Mouse (Mus musculus) stomach, embryonic 15.5 days (tissue): ENCODE measurements around the gene Tmem163. TPM values are rescaled to one million over a fixed set of nuclear protein-coding genes. Genes with fewer than 3 reads are reported as not detected.

Experiments
- ATAC-seq: fragments of 200-750 bp; cut with Nextera tagmentation; 2 replicates; pipeline ENCODE4 v1.8.0; 2017; ENCODE audit warnings: low read depth, moderate number of reproducible peaks, moderate TSS enrichment; ENCODE audit not compliant: insufficient read depth, low FRiP score
- H3K27ac ChIP-seq: fragments of 300-500 bp; sonication (generic); 2 replicates; pipeline ENCODE4 v1.5.1; 2015; ENCODE audit warnings: mild to moderate bottlenecking, inconsistent platforms
- H3K27me3 ChIP-seq: fragments of 300-500 bp; sonication (generic); replicated peaks from 2 replicates; pipeline ENCODE4 v1.6.1; 2015; ENCODE audit warnings: inconsistent platforms
- H3K36me3 ChIP-seq: fragments of 300-500 bp; sonication (generic); 2 replicates; pipeline ENCODE4 v1.6.1; 2015; ENCODE audit warnings: inconsistent platforms
- H3K4me1 ChIP-seq: fragments of 300-500 bp; sonication (generic); 2 replicates; pipeline ENCODE4 v1.6.1; 2015; ENCODE audit warnings: inconsistent platforms
- H3K4me2 ChIP-seq: fragments of 300-500 bp; sonication (generic); 2 replicates; pipeline ENCODE4 v1.6.1; 2015; ENCODE audit warnings: mild to moderate bottlenecking, inconsistent platforms
- H3K4me3 ChIP-seq: fragments of 300-500 bp; sonication (generic); replicated peaks from 2 replicates; pipeline ENCODE4 v1.5.1; 2015; ENCODE audit warnings: inconsistent platforms
- H3K9ac ChIP-seq: fragments of 300-500 bp; sonication (generic); 2 replicates; pipeline ENCODE4 v1.6.1; 2015; ENCODE audit warnings: inconsistent platforms
- H3K9me3 ChIP-seq: fragments of 300-500 bp; sonication (generic); 2 replicates; pipeline ENCODE4 v1.6.1; 2016; ENCODE audit warnings: inconsistent platforms
- WGBS: fragments of 180-500 bp; shearing (Covaris S2); methylation state at CpG from one replicate; pipeline ENCODE4 v1.1.7; 2015; 5-methylcytosine and 5-hydroxymethylcytosine counted together
- polyA plus RNA-seq: library from polyadenylated mRNA; unstranded; fragments of >200 nt; fragmentation: Nextera tagmentation; extraction: Ambion mirVana; gene quantifications from 2 replicates; pipeline ENCODE4 v1.2.1, GENCODE M21; 2015

Gene Tmem163
- polyA plus RNA-seq, 1 experiment from 2014 or later: 0.63 TPM

DNA sequence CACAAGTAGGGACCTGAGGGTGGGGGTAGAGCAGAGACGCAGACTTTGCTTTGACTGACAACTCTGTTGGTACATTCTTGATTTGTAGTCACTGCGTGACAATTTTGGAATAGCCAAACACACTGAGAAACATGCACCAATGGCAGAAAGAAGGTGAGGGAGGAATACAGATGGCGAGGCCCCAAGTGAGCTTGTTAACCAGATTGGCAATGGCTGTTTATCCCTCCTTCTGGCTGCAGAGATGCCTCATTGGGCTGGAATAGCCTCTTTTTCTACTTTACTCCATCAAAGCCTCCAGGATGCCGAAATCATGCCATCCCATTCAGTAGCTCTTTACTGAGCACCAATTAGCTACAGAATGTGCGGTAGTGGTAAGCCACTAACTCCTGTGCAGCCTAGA, 203.6 kb downstream of the Tmem163 start:
- 91% methylated on average over 5 of the region's 5 CpGs for WGBS
- Histone ChIP-seq H3K4me1 (no peaks in the 10 kb centered on the region), H3K4me2 (no peak overlapping the region), H3K9me3 (no peaks in the 10 kb centered on the region), H3K36me3 (peaks cover 14% of the 10 kb centered on the region), H3K4me3 (no peak overlapping the region), H3K9ac (no peak overlapping the region), H3K27ac (no peak overlapping the region), H3K27me3 (no peaks in the 10 kb centered on the region)
- no peak for ATAC-seq

DNA sequence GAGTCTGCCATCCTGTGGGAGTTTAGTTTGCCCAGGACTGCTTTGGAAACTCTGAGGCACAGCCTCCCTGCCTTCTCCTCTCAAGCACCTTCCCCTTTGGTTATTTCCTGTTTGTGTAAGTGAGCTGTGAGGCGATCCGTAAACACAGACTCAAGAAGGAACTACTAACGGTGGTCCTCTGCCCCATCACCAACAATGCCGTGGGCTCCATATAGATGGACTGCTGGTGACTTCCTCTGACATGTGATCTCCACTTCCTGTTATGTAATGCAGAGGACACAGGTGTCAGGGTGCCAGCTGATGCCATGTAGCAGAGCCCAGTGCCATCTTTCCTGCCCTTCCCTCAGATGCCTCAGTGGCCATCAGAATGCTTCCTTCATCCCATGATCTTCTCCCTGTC, 209.2 kb downstream of the Tmem163 start:
- Histone ChIP-seq H3K27me3 (no peaks in the 10 kb centered on the region), H3K36me3 (peaks cover 7% of the 10 kb centered on the region), H3K4me2 (no peak overlapping the region), H3K4me3 (no peak overlapping the region), H3K9ac (no peak overlapping the region), H3K4me1 (no peaks in the 10 kb centered on the region), H3K27ac (no peak overlapping the region), H3K9me3 (no peaks in the 10 kb centered on the region)
- WGBS: 63% methylated on average over 4 of the region's 4 CpGs
- no peak for ATAC-seq

GRCm38 (mm10) chr1:127467238-127467637, 212.1 kb downstream of the Tmem163 start:
- 97% methylated on average over 5 of the region's 5 CpGs for WGBS
- Histone ChIP-seq H3K4me1 (no peaks in the 10 kb centered on the region), H3K27me3 (no peaks in the 10 kb centered on the region), H3K4me3 (no peak overlapping the region), H3K9ac (no peak overlapping the region), H3K9me3 (no peaks in the 10 kb centered on the region), H3K36me3 (peaks cover 7% of the 10 kb centered on the region), H3K27ac (no peak overlapping the region), H3K4me2 (no peak overlapping the region)
- ATAC-seq: no peak

GRCm38 (mm10) chr1:127465292-127465691, 214.1 kb downstream of the Tmem163 start:
- ATAC-seq: no peak
- 62% methylated on average over 6 of the region's 6 CpGs for WGBS
- Histone ChIP-seq H3K9me3 (no peaks in the 10 kb centered on the region), H3K4me2 (no peak overlapping the region), H3K4me3 (no peak overlapping the region), H3K36me3 (0 out of 2 replicates have a peak, but pooled peaks cover 6% of the 10 kb centered on the region), H3K4me1 (no peaks in the 10 kb centered on the region), H3K9ac (no peak overlapping the region), H3K27ac (no peak overlapping the region), H3K27me3 (no peaks in the 10 kb centered on the region)

DNA sequence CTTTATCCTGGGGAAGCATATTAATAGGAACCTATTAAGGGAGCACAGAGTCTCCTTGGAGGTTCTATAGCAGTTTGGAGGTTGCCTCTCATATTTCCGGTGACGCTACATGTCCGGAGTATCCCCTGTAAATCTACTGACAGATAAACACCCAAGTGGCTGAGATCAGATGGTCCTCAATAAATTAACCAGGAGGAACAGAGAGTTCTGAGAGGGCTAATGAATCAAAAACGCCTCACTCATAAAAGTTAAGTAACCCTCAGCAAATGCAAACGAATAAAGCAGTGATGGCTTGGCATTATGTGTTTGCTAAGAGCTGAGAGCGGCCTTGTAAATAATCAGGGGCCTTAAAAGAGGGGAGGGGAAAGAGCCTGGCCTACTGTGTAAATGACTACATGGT, 215.3 kb downstream of the Tmem163 start:
- no peak overlapping the region for H3K4me2 ChIP-seq
- H3K27ac ChIP-seq: no peak overlapping the region
- H3K27me3 ChIP-seq: no peaks in the 10 kb centered on the region
- no peaks in the 10 kb centered on the region for H3K9me3 ChIP-seq
- 0 out of 2 replicates have a peak, but pooled peaks cover 6% of the 10 kb centered on the region for H3K36me3 ChIP-seq
- WGBS: 68% methylated on average over 6 of the region's 6 CpGs
- no peak for ATAC-seq
- no peak overlapping the region for H3K9ac ChIP-seq
- H3K4me1 ChIP-seq: no peaks in the 10 kb centered on the region
- no peak overlapping the region for H3K4me3 ChIP-seq

DNA sequence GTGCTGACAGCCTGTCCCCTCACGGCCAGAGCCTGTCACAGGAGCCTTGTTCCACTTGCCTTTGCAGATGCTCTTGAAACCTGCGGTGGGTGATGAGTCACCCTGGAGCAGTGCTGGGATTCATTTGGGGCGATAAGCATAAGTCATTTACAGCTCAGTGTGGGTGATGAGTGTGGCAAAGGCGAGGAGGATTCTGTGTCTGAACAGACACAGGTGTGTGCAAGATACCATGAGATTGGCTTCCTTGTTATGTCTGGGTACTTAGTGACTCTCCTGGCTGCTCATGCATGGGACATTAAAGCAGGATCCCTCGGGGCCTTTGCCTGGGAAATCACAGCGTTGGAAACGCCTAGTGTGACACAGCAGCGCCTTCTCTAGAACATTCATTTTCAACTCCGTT, 218.3 kb downstream of the Tmem163 start:
- H3K27me3 ChIP-seq: no peaks in the 10 kb centered on the region
- H3K4me1 ChIP-seq: no peaks in the 10 kb centered on the region
- no peaks in the 10 kb centered on the region for H3K9me3 ChIP-seq
- ATAC-seq: no peak
- no peak overlapping the region for H3K4me3 ChIP-seq
- H3K27ac ChIP-seq: no peak overlapping the region
- H3K4me2 ChIP-seq: no peak overlapping the region
- 86% methylated on average over 9 of the region's 9 CpGs for WGBS
- 0 out of 2 replicates have a peak, but pooled peaks cover 6% of the 10 kb centered on the region for H3K36me3 ChIP-seq
- H3K9ac ChIP-seq: no peak overlapping the region

GRCm38 (mm10) chr1:127459576-127459975, 219.8 kb downstream of the Tmem163 start:
- Histone ChIP-seq H3K9me3 (no peaks in the 10 kb centered on the region), H3K36me3 (0 out of 2 replicates have a peak, but pooled peaks cover 6% of the 10 kb centered on the region), H3K4me3 (no peak overlapping the region), H3K27me3 (no peaks in the 10 kb centered on the region), H3K27ac (no peak overlapping the region), H3K9ac (no peak overlapping the region), H3K4me1 (no peaks in the 10 kb centered on the region), H3K4me2 (no peak overlapping the region)
- WGBS: 74% methylated on average over 7 of the region's 7 CpGs
- no peak for ATAC-seq

GRCm38 (mm10) chr1:127459015-127459451, 220.3 kb downstream of the Tmem163 start:
- WGBS: 15% methylated on average over 6 of the region's 6 CpGs
- Histone ChIP-seq H3K9ac (no peak overlapping the region), H3K27ac (no peak overlapping the region), H3K4me1 (no peaks in the 10 kb centered on the region), H3K36me3 (0 out of 2 replicates have a peak, but pooled peaks cover 6% of the 10 kb centered on the region), H3K4me2 (no peak overlapping the region), H3K27me3 (no peaks in the 10 kb centered on the region), H3K9me3 (no peaks in the 10 kb centered on the region), H3K4me3 (no peak overlapping the region)
- no peak for ATAC-seq

- H3K9ac ChIP-seq: no peak overlapping the region
- H3K4me1 ChIP-seq: no peaks in the 10 kb centered on the region
- no peaks in the 10 kb centered on the region for H3K27me3 ChIP-seq
- H3K4me2 ChIP-seq: no peak overlapping the region
- WGBS: 88% methylated on average over 6 of the region's 6 CpGs
- peaks cover 5% of the 10 kb centered on the region; the same call in 1 of the 2 replicates for H3K36me3 ChIP-seq
- no peaks in the 10 kb centered on the region for H3K9me3 ChIP-seq
- no peak overlapping the region for H3K4me3 ChIP-seq
- no peak for ATAC-seq
- H3K27ac ChIP-seq: no peak overlapping the region
Measured at GRCm38 (mm10) chr1:127453397-127453796, 226.0 kb downstream of the Tmem163 start.

DNA sequence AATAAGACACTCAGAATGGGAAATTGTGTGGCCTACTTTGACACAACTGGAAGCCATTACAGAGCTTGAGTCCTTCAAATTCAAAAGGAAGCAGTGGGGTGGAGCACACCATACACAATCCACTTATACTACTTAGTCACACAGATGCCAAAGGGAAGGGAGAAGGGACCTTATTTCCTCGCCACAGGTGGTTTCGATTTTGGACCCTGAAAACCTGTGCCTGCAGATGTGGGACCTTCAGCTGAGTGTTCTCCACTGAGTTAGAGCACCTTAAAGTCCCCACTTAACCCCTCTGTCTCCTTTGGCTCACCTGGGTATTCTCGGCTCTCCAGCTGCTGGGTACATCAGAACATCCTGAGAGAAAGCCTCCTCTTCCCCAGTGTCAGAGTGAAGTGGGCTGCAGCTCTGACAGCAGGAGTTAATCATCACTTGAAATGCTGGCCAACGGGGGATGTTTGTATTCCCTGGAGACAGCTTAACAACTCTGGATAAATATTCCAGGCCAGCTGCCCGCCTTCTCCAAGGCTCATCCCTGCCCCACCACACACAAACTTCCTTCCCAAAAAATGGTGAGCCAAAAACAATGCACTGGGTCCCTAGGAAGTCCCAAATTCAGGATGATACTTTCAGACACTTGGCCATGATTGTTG, 234.4 kb downstream of the Tmem163 start:
- Histone ChIP-seq H3K36me3 (peaks cover 15% of the 10 kb centered on the region), H3K9ac (no peak overlapping the region), H3K4me3 (no peak overlapping the region), H3K27ac (no peak overlapping the region), H3K4me2 (no peak overlapping the region), H3K27me3 (no peaks in the 10 kb centered on the region), H3K9me3 (no peaks in the 10 kb centered on the region), H3K4me1 (peaks cover 14% of the 10 kb centered on the region; the same call in 1 of the 2 replicates)
- 47% methylated on average over 5 of the region's 5 CpGs for WGBS
- ATAC-seq: no peak

- Histone ChIP-seq H3K27me3 (no peaks in the 10 kb centered on the region), H3K36me3 (peaks cover 8% of the 10 kb centered on the region), H3K4me3 (no peak overlapping the region), H3K27ac (no peak overlapping the region), H3K4me2 (no peak overlapping the region), H3K4me1 (peaks cover 14% of the 10 kb centered on the region; the same call in 1 of the 2 replicates), H3K9me3 (no peaks in the 10 kb centered on the region), H3K9ac (no peak overlapping the region)
- 54% methylated on average over 14 of the region's 14 CpGs for WGBS
- ATAC-seq: no peak
Measured at GRCm38 (mm10) chr1:127442880-127443877, 236.2 kb downstream of the Tmem163 start.

DNA sequence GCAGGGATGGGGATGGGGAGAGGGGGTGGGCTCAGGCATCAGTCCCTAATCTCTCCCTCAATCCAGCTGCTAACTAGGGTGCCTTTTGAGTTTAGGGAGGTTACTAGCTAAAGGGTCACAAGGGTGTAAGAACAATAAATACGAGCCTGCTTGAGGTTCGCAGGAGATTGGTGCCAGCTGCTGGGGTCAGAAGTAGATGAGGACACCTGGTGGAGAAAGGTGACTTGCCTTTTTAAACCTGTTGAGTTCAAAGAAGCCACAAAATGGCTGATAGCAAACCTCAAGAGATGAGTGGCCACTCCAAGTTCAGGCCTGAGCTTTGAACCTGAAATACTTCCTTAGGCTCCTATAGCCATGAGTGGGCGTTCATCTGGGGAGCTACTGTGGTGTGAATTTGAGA, 237.6 kb downstream of the Tmem163 start:
- Histone ChIP-seq H3K27ac (no peak overlapping the region), H3K4me1 (peaks cover 14% of the 10 kb centered on the region; the same call in 1 of the 2 replicates), H3K36me3 (no peaks in the 10 kb centered on the region), H3K9ac (no peak overlapping the region), H3K27me3 (no peaks in the 10 kb centered on the region), H3K4me3 (no peak overlapping the region), H3K9me3 (no peaks in the 10 kb centered on the region), H3K4me2 (no peak overlapping the region)
- no peak for ATAC-seq
- WGBS: 75% methylated on average over 3 of the region's 3 CpGs
